Mouse (Mus musculus): ENCODE data around the gene Bcdin3d. TPM values are rescaled to one million over a fixed set of nuclear protein-coding genes. Genes with fewer than 3 reads are reported as not detected.

Gene Bcdin3d
- total RNA-seq, 2 experiments from 2014 or later = 5.0 to 5.3 TPM

GRCm38 (mm10) chr15:99442358-99442757, 32.2 kb downstream of the Bcdin3d start:
- DNase-seq (ENCODE audit: extremely low spot score in 1 of 2, low spot score in 1 of 2) = no peak

GRCm38 (mm10) chr15:99440816-99441457, 33.6 kb downstream of the Bcdin3d start:
- DNase-seq (ENCODE audit: extremely low spot score in 1 of 2, low spot score in 1 of 2) = no peak

GRCm38 (mm10) chr15:99440112-99440815, 34.3 kb downstream of the Bcdin3d start:
- no peak for DNase-seq (ENCODE audit: extremely low spot score in 1 of 2, low spot score in 1 of 2)

- no peak for DNase-seq (ENCODE audit: extremely low spot score in 1 of 2, low spot score in 1 of 2)
Measured at GRCm38 (mm10) chr15:99438966-99439698, 35.4 kb downstream of the Bcdin3d start.

GRCm38 (mm10) chr15:99433913-99434312, 40.6 kb downstream of the Bcdin3d start:
- DNase-seq (ENCODE audit: extremely low spot score in 1 of 2, low spot score in 1 of 2) = no peak

- no peak for DNase-seq (ENCODE audit: extremely low spot score in 1 of 2, low spot score in 1 of 2)
Measured at GRCm38 (mm10) chr15:99433081-99433718, 41.3 kb downstream of the Bcdin3d start.

GRCm38 (mm10) chr15:99431967-99432366, 42.6 kb downstream of the Bcdin3d start:
- DNase-seq (ENCODE audit: extremely low spot score in 1 of 2, low spot score in 1 of 2) = no peak

- no peak for DNase-seq (ENCODE audit: extremely low spot score in 1 of 2, low spot score in 1 of 2)
Measured at GRCm38 (mm10) chr15:99431504-99431903, 43.0 kb downstream of the Bcdin3d start.

- DNase-seq (ENCODE audit: extremely low spot score in 1 of 2, low spot score in 1 of 2) = no peak
Measured at GRCm38 (mm10) chr15:99431063-99431462, 43.5 kb downstream of the Bcdin3d start.

GRCm38 (mm10) chr15:99430394-99430793, 44.1 kb downstream of the Bcdin3d start:
- DNase-seq (ENCODE audit: extremely low spot score in 1 of 2, low spot score in 1 of 2) = no peak

- DNase-seq (ENCODE audit: extremely low spot score in 1 of 2, low spot score in 1 of 2) = no peak
Measured at GRCm38 (mm10) chr15:99423884-99424283, 50.6 kb downstream of the Bcdin3d start.

- DNase-seq (ENCODE audit: extremely low spot score in 1 of 2, low spot score in 1 of 2) = no peak
Measured at GRCm38 (mm10) chr15:99423131-99423530, 51.4 kb downstream of the Bcdin3d start.

GRCm38 (mm10) chr15:99422551-99422950, 52.0 kb downstream of the Bcdin3d start:
- no peak for DNase-seq (ENCODE audit: extremely low spot score in 1 of 2, low spot score in 1 of 2)

GRCm38 (mm10) chr15:99421676-99422075, 52.9 kb downstream of the Bcdin3d start:
- DNase-seq (ENCODE audit: extremely low spot score in 1 of 2, low spot score in 1 of 2) = no peak

GRCm38 (mm10) chr15:99421152-99421551, 53.4 kb downstream of the Bcdin3d start:
- DNase-seq (ENCODE audit: extremely low spot score in 1 of 2, low spot score in 1 of 2) = no peak

- no peak for DNase-seq (ENCODE audit: extremely low spot score in 1 of 2, low spot score in 1 of 2)
Measured at GRCm38 (mm10) chr15:99420521-99421014, 54.0 kb downstream of the Bcdin3d start.

GRCm38 (mm10) chr15:99420101-99420500, 54.4 kb downstream of the Bcdin3d start:
- DNase-seq (ENCODE audit: extremely low spot score in 1 of 2, low spot score in 1 of 2) = no peak

All from layer of hippocampus, postnatal 25 days (tissue).